Mouse (Mus musculus) liver, embryonic 12.5 days (tissue): Measurements from ENCODE around the gene Brd2. TPM values are rescaled to one million over a fixed set of nuclear protein-coding genes. Genes with fewer than 3 reads are reported as not detected.

ENCODE experiments used
- ATAC-seq: fragments of 200-750 bp; cut with Nextera tagmentation; 2 replicates; pipeline ENCODE4 v1.8.0; 2017; ENCODE audit warnings: moderate number of reproducible peaks, mild to moderate bottlenecking, moderate library complexity
- H3K27ac ChIP-seq: fragments of 300-500 bp; sonication (generic); 2 replicates; pipeline ENCODE4 v1.5.1; 2016; ENCODE audit warnings: mild to moderate bottlenecking
- H3K27me3 ChIP-seq: fragments of 300-500 bp; sonication (generic); replicated peaks from 2 replicates; pipeline ENCODE4 v1.6.1; 2016; ENCODE audit warnings: mild to moderate bottlenecking, moderate library complexity
- H3K36me3 ChIP-seq: fragments of 300-500 bp; sonication (generic); 2 replicates; pipeline ENCODE4 v1.6.1; 2016; ENCODE audit warnings: mild to moderate bottlenecking, moderate library complexity
- H3K4me1 ChIP-seq: fragments of 300-500 bp; sonication (generic); 2 replicates; pipeline ENCODE4 v1.6.1; 2016
- H3K4me2 ChIP-seq: fragments of 300-500 bp; sonication (generic); 2 replicates; pipeline ENCODE4 v1.6.1; 2016; ENCODE audit warnings: mild to moderate bottlenecking, moderate library complexity
- H3K4me3 ChIP-seq: fragments of 300-500 bp; sonication (generic); 2 replicates; pipeline ENCODE4 v1.5.1; 2016; ENCODE audit warnings: mild to moderate bottlenecking, moderate library complexity
- H3K9ac ChIP-seq: fragments of 300-500 bp; sonication (generic); 2 replicates; pipeline ENCODE4 v1.6.1; 2016; ENCODE audit warnings: mild to moderate bottlenecking, moderate library complexity
- H3K9me3 ChIP-seq: fragments of 300-500 bp; sonication (generic); replicated peaks from 2 replicates; pipeline ENCODE4 v1.6.1; 2016; ENCODE audit warnings: mild to moderate bottlenecking, moderate library complexity
- WGBS: fragments of 180-500 bp; shearing (Covaris S2); methylation state at CpG from one replicate; pipeline ENCODE4 v1.1.7; 2016; ENCODE audit not compliant: insufficient replicate concordance; 5-methylcytosine and 5-hydroxymethylcytosine counted together
- polyA plus RNA-seq: library from polyadenylated mRNA; unstranded; fragments of >200 nt; fragmentation: Nextera tagmentation; extraction: Ambion mirVana; gene quantifications from 2 replicates; pipeline ENCODE4 v1.2.1, GENCODE M21; 2016

Brd2 gene
- polyA plus RNA-seq, 1 experiment from 2014 or later: 59.9 TPM

GRCm38 (mm10) chr17:34094283-34095035 lies 28.0 kb downstream of the Brd2 start:
- 0 out of 2 replicates have a peak, but pooled peaks cover 4% of the 10 kb centered on the region for H3K4me1 ChIP-seq
- no peak overlapping the region for H3K27ac ChIP-seq
- no peak overlapping the region for H3K4me3 ChIP-seq
- peaks cover 18% of the 10 kb centered on the region for H3K27me3 ChIP-seq
- no peaks in the 10 kb centered on the region for H3K9me3 ChIP-seq
- 56% methylated on average over 27 of the region's 27 CpGs for WGBS
- no peak overlapping the region for H3K9ac ChIP-seq
- no peaks in the 10 kb centered on the region for H3K36me3 ChIP-seq
- no peak for ATAC-seq
- H3K4me2 ChIP-seq: no peak overlapping the region

DNA sequence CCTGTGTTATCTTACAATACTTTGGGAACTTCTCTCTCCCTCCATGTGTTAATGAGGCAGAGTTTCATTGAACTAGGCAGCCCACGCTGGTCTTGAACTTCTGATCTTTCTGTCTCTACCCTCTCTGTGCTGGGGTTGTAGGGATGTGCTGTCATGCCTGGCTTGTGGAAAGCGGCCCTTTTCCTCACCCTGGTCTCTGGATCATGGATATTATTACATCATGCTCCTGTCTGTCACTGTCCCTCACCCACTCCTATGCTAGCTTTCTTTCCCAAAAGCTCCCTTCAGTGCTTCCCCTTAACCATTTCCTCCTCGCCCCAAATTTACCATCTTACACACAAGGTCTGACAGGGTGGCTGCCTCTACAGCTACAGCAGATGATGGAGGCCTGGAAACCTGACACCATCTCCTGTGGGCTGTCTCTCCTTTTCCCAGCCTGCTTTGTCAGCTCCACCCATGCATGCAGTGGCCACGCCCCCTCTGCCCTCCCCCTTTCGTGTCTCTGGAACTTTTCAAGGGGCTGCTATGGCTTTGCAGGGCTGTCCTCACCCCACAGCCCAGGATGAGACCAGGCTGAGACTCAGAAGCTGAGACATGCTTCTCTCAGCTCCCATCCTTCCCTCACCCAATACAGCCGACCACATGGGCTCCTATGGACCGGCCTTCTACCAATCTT lies 29.1 kb downstream of the Brd2 start:
- Histone ChIP-seq H3K4me1 (0 out of 2 replicates have a peak, but pooled peaks cover 4% of the 10 kb centered on the region), H3K4me2 (no peak overlapping the region), H3K4me3 (no peak overlapping the region), H3K9ac (no peak overlapping the region), H3K36me3 (no peaks in the 10 kb centered on the region), H3K9me3 (no peaks in the 10 kb centered on the region), H3K27me3 (peaks cover 18% of the 10 kb centered on the region), H3K27ac (no peak overlapping the region)
- ATAC-seq: peak; percentile 40; the same call in 1 of the 2 replicates
- WGBS: 38% methylated on average over 7 of the region's 7 CpGs

- no peak for ATAC-seq
- 0 out of 2 replicates have a peak, but pooled peaks cover 8% of the 10 kb centered on the region for H3K4me1 ChIP-seq
- WGBS: 16% methylated on average over 11 of the region's 11 CpGs
- 0 out of 2 replicates have a peak within 1 kb of the TSS, but pooled peaks have one; percentile 7 for H3K9ac ChIP-seq
- peak within 1 kb of the TSS; percentile 5; the same call in 1 of the 2 replicates for H3K4me2 ChIP-seq
- H3K36me3 ChIP-seq: no peaks in the 10 kb centered on the region
- no peak within 1 kb of the TSS for H3K4me3 ChIP-seq
- no peaks in the 10 kb centered on the region for H3K9me3 ChIP-seq
- H3K27ac ChIP-seq: no peak within 1 kb of the TSS
- H3K27me3 ChIP-seq: peaks cover 18% of the 10 kb centered on the region
Measured at GRCm38 (mm10) chr17:34092197-34092875, 30.1 kb downstream of the Brd2 start, which contains the start of gene H2-Oa. TSS of gene H2-Oa (plus strand) at chr17:34092340.

- Histone ChIP-seq H3K27me3 (peaks cover 19% of the 10 kb centered on the region), H3K9ac (no peak overlapping the region), H3K9me3 (no peaks in the 10 kb centered on the region), H3K36me3 (no peaks in the 10 kb centered on the region), H3K4me3 (no peak overlapping the region), H3K4me1 (0 out of 2 replicates have a peak, but pooled peaks cover 8% of the 10 kb centered on the region), H3K4me2 (no peak overlapping the region), H3K27ac (no peak overlapping the region)
- no peak for ATAC-seq
- 53% methylated on average over 7 of the region's 7 CpGs for WGBS
Measured at GRCm38 (mm10) chr17:34090923-34091322, 31.5 kb downstream of the Brd2 start.

DNA sequence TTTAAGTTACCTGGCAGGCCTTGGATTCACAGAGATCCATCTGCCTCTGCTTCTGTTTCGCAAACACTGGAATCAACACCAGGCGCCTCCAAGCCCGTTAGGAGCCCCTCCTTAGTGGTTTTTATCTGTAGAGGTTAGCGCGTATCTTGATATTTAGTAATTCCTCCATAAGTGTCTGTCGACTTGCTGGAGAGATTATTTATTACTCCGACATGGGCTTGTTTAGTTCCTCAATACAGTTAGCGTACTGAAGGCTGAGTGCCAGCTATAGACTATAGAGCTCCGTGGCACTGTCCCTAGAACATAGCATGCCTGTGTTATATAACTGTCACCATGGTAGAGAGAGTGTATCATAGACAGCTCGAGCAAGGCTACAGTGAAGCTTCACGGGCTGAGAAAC lies 34.3 kb downstream of the Brd2 start:
- Histone ChIP-seq H3K4me1 (0 out of 2 replicates have a peak, but pooled peaks cover 8% of the 10 kb centered on the region), H3K4me2 (no peak overlapping the region), H3K36me3 (no peaks in the 10 kb centered on the region), H3K4me3 (no peak overlapping the region), H3K9me3 (no peaks in the 10 kb centered on the region), H3K27me3 (peaks cover 28% of the 10 kb centered on the region), H3K27ac (no peak overlapping the region), H3K9ac (no peak overlapping the region)
- ATAC-seq: no peak
- 70% methylated on average over 11 of the region's 11 CpGs for WGBS

GRCm38 (mm10) chr17:34087386-34087785 lies 35.0 kb downstream of the Brd2 start:
- H3K27ac ChIP-seq: no peak overlapping the region
- WGBS: 47% methylated on average over 2 of the region's 2 CpGs
- no peak overlapping the region for H3K9ac ChIP-seq
- H3K27me3 ChIP-seq: peaks cover 36% of the 10 kb centered on the region
- H3K4me1 ChIP-seq: 0 out of 2 replicates have a peak, but pooled peaks cover 5% of the 10 kb centered on the region
- H3K4me3 ChIP-seq: no peak overlapping the region
- H3K9me3 ChIP-seq: no peaks in the 10 kb centered on the region
- no peak overlapping the region for H3K4me2 ChIP-seq
- no peak for ATAC-seq
- H3K36me3 ChIP-seq: no peaks in the 10 kb centered on the region

GRCm38 (mm10) chr17:34083104-34083503 lies 39.3 kb downstream of the Brd2 start:
- 27% methylated on average over 8 of the region's 8 CpGs for WGBS

DNA sequence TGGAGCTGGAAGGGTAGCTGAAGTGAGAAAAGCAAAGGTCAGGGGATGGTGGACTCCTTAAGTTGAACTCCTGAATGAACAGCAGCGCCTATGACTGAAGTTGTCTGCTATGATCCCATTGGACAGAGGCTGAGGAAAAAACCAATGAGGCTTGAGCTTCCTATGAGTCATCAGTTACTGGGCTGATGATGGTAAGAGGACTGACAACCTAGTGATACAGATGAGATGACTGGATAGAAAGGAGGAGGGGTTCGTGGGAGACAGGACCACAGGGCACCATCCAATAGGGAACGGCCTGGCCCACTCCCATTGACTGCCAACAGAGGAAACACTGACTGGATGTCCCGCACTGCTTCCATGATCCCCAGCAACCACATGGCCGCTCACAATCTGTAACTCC lies 42.8 kb downstream of the Brd2 start:
- no peak overlapping the region for H3K27ac ChIP-seq
- H3K9me3 ChIP-seq: 0 out of 2 replicates have a peak, but pooled peaks cover 3% of the 10 kb centered on the region
- no peaks in the 10 kb centered on the region for H3K36me3 ChIP-seq
- ATAC-seq: peak; percentile 37; the same call in 1 of the 2 replicates
- H3K4me1 ChIP-seq: peaks cover 5% of the 10 kb centered on the region; the same call in 1 of the 2 replicates
- no peak overlapping the region for H3K9ac ChIP-seq
- no peak overlapping the region for H3K4me2 ChIP-seq
- H3K27me3 ChIP-seq: peaks cover 62% of the 10 kb centered on the region
- H3K4me3 ChIP-seq: no peak overlapping the region
- whole genome bisulfite sequencing: 24% methylated on average over 5 of the region's 5 CpGs

More at GRCm38 (mm10) chr17:34083104-34083503, 39.3 kb downstream of the Brd2 start:
- Histone ChIP-seq H3K4me2 (no peak overlapping the region), H3K27ac (no peak overlapping the region), H3K4me1 (peaks cover 5% of the 10 kb centered on the region; the same call in 1 of the 2 replicates), H3K4me3 (no peak overlapping the region), H3K9me3 (0 out of 2 replicates have a peak, but pooled peaks cover 3% of the 10 kb centered on the region), H3K27me3 (peaks cover 51% of the 10 kb centered on the region), H3K9ac (no peak overlapping the region), H3K36me3 (no peaks in the 10 kb centered on the region)
- ATAC-seq: no peak

- Histone ChIP-seq H3K4me1 (peaks cover 5% of the 10 kb centered on the region; the same call in 1 of the 2 replicates), H3K27me3 (peaks cover 60% of the 10 kb centered on the region), H3K9me3 (0 out of 2 replicates have a peak, but pooled peaks cover 3% of the 10 kb centered on the region), H3K4me3 (no peak overlapping the region), H3K4me2 (no peak overlapping the region), H3K27ac (no peak overlapping the region), H3K36me3 (no peaks in the 10 kb centered on the region), H3K9ac (no peak overlapping the region; the same call in 1 of the 2 replicates)
- WGBS: 78% methylated on average over 11 of the region's 11 CpGs
- ATAC-seq: no peak
Measured at GRCm38 (mm10) chr17:34079002-34079401, 43.4 kb downstream of the Brd2 start.

- H3K27me3 ChIP-seq: peaks cover 59% of the 10 kb centered on the region
- H3K4me2 ChIP-seq: no peak overlapping the region
- 49% methylated on average over 4 of the region's 4 CpGs for WGBS
- H3K4me1 ChIP-seq: peaks cover 5% of the 10 kb centered on the region; the same call in 1 of the 2 replicates
- no peak overlapping the region for H3K4me3 ChIP-seq
- no peaks in the 10 kb centered on the region for H3K36me3 ChIP-seq
- no peak for ATAC-seq
- no peak overlapping the region for H3K27ac ChIP-seq
- H3K9ac ChIP-seq: no peak overlapping the region
- 0 out of 2 replicates have a peak, but pooled peaks cover 3% of the 10 kb centered on the region for H3K9me3 ChIP-seq
Measured at GRCm38 (mm10) chr17:34078148-34078547, 44.3 kb downstream of the Brd2 start.

GRCm38 (mm10) chr17:34077549-34077948 lies 44.9 kb downstream of the Brd2 start:
- Histone ChIP-seq H3K4me1 (peaks cover 5% of the 10 kb centered on the region; the same call in 1 of the 2 replicates), H3K4me3 (no peak overlapping the region), H3K27ac (no peak overlapping the region), H3K4me2 (no peak overlapping the region), H3K27me3 (peaks cover 53% of the 10 kb centered on the region), H3K9me3 (0 out of 2 replicates have a peak, but pooled peaks cover 3% of the 10 kb centered on the region), H3K36me3 (no peaks in the 10 kb centered on the region), H3K9ac (no peak overlapping the region)
- WGBS: 2% methylated on average over 9 of the region's 9 CpGs
- ATAC-seq: no peak
